Mouse (Mus musculus) thymus, adult 2 months (tissue): ENCODE data around the gene Phactr2. TPM values are rescaled to one million over a fixed set of nuclear protein-coding genes. Genes with fewer than 3 reads are reported as not detected.

Experiments
- DNase-seq: peaks from one replicate; pipeline ENCODE4 v3.0.0; 2021
- H3K27ac ChIP-seq: fragments of 200-500 bp; 2 replicates; pipeline ENCODE4 v1.5.1; 2012; ENCODE audit warnings: low read length, control low read depth; ENCODE audit not compliant: control insufficient read depth, insufficient read depth
- H3K27me3 ChIP-seq: fragments of 200-500 bp; 2 replicates; pipeline ENCODE4 v1.6.1; 2012; ENCODE audit warnings: mild to moderate bottlenecking, low read length, moderate library complexity, mixed read lengths; ENCODE audit not compliant: control insufficient read depth, insufficient read depth
- H3K36me3 ChIP-seq: fragments of 200-500 bp; 2 replicates; pipeline ENCODE4 v1.6.1; 2012; ENCODE audit warnings: mild to moderate bottlenecking, low read length, moderate library complexity; ENCODE audit not compliant: control insufficient read depth, insufficient read depth
- H3K4me1 ChIP-seq: fragments of 200-500 bp; replicated peaks from 2 replicates; pipeline ENCODE4 v1.6.1; 2012; ENCODE audit warnings: low read length; ENCODE audit not compliant: control insufficient read depth, insufficient read depth
- H3K4me3 ChIP-seq: fragments of 200-500 bp; 2 replicates; pipeline ENCODE4 v1.5.1; 2012; ENCODE audit warnings: mild to moderate bottlenecking, low read length, control low read depth, moderate library complexity; ENCODE audit not compliant: control insufficient read depth, insufficient read depth
- CTCF ChIP-seq: fragments of 200-500 bp; IDR thresholded peaks from 2 replicates; pipeline ENCODE4 v1.5.1; 2012; ENCODE audit warnings: mild to moderate bottlenecking, control low read depth, low read length, moderate library complexity, borderline replicate concordance; ENCODE audit not compliant: control insufficient read depth, poor library complexity, insufficient read depth; ENCODE audit errors: extremely low read depth
- POLR2A ChIP-seq: fragments of 200-500 bp; IDR thresholded peaks from 2 replicates; pipeline ENCODE4 v1.6.1; 2012; ENCODE audit warnings: mild to moderate bottlenecking, low read length, control low read depth, moderate library complexity; ENCODE audit not compliant: control insufficient read depth, poor library complexity, insufficient read depth; ENCODE audit errors: extremely low read depth
- WGBS: fragments of 180-500 bp; shearing (Covaris S2); methylation state at CpG from one replicate; pipeline ENCODE4 v1.1.7; 2018; 5-methylcytosine and 5-hydroxymethylcytosine counted together
- polyA plus RNA-seq: library from polyadenylated mRNA; depleted of rRNA; stranded (reverse); fragments of >200 nt; gene quantifications from 2 replicates; pipeline ENCODE4 v1.2.3, GENCODE M21; 2012

Phactr2 gene
- polyA plus RNA-seq, 1 experiment: 3.7 TPM

DNA sequence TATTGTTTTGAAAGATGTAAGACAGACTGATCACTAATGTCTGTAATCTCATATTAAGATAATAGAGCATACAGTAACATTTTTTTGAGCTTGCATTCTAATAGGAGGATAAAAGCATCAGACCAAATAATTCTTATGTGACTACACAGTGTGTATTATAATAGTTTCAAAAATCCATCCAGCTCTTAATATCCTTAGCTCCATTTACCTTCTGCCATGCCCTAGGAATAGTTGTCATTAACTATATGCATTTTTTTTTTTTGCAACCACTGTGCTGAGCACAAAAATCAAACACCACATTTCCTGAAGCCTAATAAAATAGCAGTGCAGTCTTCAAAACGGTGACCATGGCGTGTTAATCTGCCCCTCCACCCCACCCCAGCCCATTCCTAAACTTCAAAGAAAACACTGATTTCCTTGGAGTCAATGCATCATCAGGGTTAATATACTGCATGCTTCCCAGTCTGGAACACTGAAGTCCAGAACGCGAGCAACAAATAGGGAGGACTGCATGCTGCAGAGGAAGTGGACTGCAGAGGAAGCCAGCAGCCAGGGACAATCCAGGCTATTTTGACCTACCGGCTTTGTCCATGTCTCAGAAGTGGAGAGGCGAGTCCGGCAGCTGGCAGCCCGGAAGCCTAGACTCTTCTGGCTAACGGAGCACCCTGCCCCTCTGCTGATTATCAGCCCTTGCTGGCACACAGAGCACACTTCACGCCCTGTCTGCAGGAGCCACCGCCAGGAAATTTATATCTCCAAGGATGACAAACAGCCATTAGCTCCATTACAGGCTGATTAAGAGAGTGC, 85.9 kb downstream of the Phactr2 start:
- 76% methylated on average over 11 of the region's 11 CpGs for WGBS
- TF ChIP-seq POLR2A: no peak
- no peak overlapping the region for H3K4me3 ChIP-seq
- H3K27ac ChIP-seq: no peak overlapping the region
- no peaks in the 10 kb centered on the region for H3K27me3 ChIP-seq
- no peaks in the 10 kb centered on the region for H3K36me3 ChIP-seq
- no peaks in the 10 kb centered on the region for H3K4me1 ChIP-seq
- no peak for DNase-seq

GRCm38 (mm10) chr10:13384866-13385265, 89.3 kb downstream of the Phactr2 start:
- Histone ChIP-seq H3K36me3 (no peaks in the 10 kb centered on the region), H3K27me3 (no peaks in the 10 kb centered on the region), H3K27ac (no peak overlapping the region), H3K4me1 (no peaks in the 10 kb centered on the region), H3K4me3 (no peak overlapping the region)
- 88% methylated on average over 3 of the region's 3 CpGs for WGBS
- no peak for TF ChIP-seq POLR2A
- no peak for TF ChIP-seq CTCF
- DNase-seq: no peak

DNA sequence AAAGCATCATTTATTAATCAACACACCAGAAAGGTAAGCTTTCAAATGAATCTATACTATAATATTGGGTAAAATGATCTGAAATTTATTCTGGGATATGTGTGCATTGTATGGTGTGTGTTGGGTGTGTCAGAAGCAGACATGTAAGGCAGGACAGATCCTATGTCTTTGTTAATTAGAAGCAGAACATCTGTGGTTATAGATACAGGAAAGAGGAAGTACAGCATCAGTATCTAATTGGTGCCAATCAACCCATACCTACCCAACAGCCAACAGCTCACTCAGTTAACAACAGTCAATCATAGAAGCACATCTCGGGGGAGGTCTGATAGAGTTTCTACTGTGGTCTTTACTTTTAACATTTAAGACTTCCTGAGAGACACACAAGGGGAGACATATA, 96.3 kb downstream of the Phactr2 start:
- 81% methylated on average over 1 of the region's 1 CpGs for WGBS

GRCm38 (mm10) chr10:13376428-13377260, 97.6 kb downstream of the Phactr2 start:
- H3K27me3 ChIP-seq: no peaks in the 10 kb centered on the region
- TF ChIP-seq CTCF (no peak), POLR2A (no peak)
- 91% methylated on average over 13 of the region's 13 CpGs for WGBS
- H3K27ac ChIP-seq: no peak overlapping the region
- no peaks in the 10 kb centered on the region for H3K4me1 ChIP-seq
- no peaks in the 10 kb centered on the region for H3K36me3 ChIP-seq
- DNase-seq: no peak
- no peak overlapping the region for H3K4me3 ChIP-seq

More for the DNA sequence above, 96.3 kb downstream of the Phactr2 start:
- DNase-seq: no peak
- Histone ChIP-seq H3K4me1 (no peaks in the 10 kb centered on the region), H3K27me3 (no peaks in the 10 kb centered on the region), H3K36me3 (no peaks in the 10 kb centered on the region), H3K27ac (no peak overlapping the region), H3K4me3 (no peak overlapping the region)
- TF ChIP-seq POLR2A: no peak
- TF ChIP-seq CTCF: no peak

- Histone ChIP-seq H3K36me3 (no peaks in the 10 kb centered on the region), H3K27ac (no peak overlapping the region), H3K4me1 (no peaks in the 10 kb centered on the region), H3K27me3 (no peaks in the 10 kb centered on the region), H3K4me3 (no peak overlapping the region)
- no peak for DNase-seq
- TF ChIP-seq CTCF: no peak
- TF ChIP-seq POLR2A: no peak
- WGBS: 33% methylated on average over 3 of the region's 3 CpGs
Measured at GRCm38 (mm10) chr10:13375820-13376219, 98.4 kb downstream of the Phactr2 start.

DNA sequence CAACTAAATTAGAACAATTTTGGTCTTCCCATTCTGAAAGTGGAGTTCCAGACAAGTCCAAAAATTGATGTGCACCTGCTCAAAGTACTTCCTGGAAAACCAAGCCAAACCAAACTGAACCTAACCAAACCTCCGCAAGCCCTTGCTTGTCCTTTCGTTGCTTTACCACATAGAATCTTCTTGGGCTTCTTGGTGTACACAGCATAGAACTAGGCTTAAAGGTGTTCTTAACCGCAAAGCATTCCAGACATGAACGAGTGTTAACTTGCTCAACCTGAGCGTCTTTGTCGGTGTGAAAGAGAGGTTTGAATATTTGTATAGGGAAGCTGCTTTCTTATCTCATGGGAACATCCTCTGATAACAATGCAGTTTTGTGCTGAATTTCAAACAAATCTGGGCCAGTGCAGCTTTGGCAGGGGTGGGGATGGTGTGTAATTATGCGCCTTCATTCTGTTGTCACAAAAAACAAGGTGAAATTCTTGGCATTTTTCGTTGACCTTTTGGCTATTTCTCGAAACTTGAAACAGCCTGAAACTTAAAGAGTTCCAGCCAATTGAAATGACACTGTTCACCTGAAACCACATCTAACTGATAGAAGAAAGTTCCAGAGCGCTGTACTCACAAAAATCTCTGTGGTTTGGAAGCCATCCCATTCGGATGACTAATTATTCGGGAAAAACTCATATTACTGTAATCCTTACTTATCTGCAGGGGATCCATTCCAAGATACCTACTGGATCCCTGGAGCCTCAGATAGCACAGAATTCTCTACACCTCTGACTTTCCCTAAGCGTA, 104.4 kb downstream of the Phactr2 start:
- Histone ChIP-seq H3K4me3 (no peak overlapping the region), H3K27ac (no peak overlapping the region), H3K4me1 (no peaks in the 10 kb centered on the region), H3K36me3 (no peaks in the 10 kb centered on the region), H3K27me3 (no peaks in the 10 kb centered on the region)
- TF ChIP-seq POLR2A (no peak), CTCF (no peak)
- WGBS: 76% methylated on average over 13 of the region's 13 CpGs
- no peak for DNase-seq
